Mouse (Mus musculus): ENCODE results near the gene Nrxn2. TPM values are rescaled to one million over a fixed set of nuclear protein-coding genes. Genes with fewer than 3 reads are reported as not detected.
A peak's percentile ranks its signal among the peaks of the same experiment; 100 is the strongest.

The Nrxn2 gene
- total RNA-seq, 4 experiments from 2014 or later: 3.3 to 6.8 (median 4.1) TPM

- no peak for DNase-seq (ENCODE audit: low spot score)
Observed at GRCm38 (mm10) chr19:6416894-6417761, 1.4 kb upstream of the Nrxn2 start.

- no peak for DNase-seq (ENCODE audit: low spot score)
Observed at GRCm38 (mm10) chr19:6418984-6419692, 607 bp downstream of the Nrxn2 start.

GRCm38 (mm10) chr19:6419805-6420310 lies 1.3 kb downstream of the Nrxn2 start:
- no peak for DNase-seq (ENCODE audit: low spot score)

DNA sequence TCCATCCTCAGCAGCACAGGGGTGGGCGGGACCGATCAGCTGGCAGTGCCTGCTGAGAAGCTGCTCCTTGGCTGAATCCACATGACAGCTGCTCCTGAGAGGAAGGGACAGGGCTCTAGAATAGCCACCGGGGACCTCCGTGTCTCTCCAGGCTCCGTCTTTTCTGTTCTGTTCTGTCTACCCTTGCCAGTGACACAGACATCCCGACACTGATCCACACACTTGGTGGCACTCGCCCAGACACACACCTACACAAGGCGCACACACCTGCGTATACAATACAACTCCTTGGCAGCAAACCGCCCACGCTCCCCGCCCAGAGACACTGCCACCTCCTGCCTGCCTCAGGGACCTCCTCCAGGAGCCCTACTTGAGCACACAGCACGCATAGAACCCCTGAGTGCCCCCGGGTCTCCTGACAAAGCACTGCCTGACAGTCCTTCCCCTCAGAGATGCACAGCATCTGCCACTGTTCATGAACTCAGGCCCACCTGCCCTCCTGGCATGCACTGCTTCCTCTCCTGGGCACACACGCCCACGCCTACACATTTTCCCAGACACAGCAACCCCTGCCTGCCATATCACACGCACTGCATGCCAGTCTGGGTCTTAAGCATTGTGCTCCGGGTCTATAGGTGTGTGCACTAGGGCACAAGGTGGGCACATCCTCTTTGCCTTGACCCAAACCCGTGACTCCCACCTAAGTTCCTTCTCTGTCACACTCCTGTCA lies 2.1 kb downstream of the Nrxn2 start:
- no peak for DNase-seq (ENCODE audit: low spot score)

DNA sequence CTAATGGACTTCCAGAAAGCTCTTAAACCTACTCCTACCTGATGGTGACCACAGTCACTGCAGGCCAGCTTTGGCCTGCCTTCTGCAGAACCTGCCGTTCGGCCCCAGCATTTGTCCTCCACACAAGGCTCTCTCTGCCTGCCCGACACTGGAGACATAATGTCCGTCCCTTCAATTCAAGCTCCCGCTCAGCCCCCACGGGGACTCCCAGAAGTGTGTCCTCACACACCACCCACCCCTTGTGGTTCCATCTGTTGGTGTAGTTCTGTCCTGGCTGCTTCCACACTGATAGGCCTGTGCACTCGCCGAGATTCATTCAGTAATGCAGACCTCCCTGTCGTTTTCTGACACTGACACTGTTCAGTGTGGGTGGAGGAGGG lies 2.7 kb downstream of the Nrxn2 start:
- no peak for DNase-seq (ENCODE audit: low spot score)

- DNase-seq (ENCODE audit: low spot score): no peak
Observed at GRCm38 (mm10) chr19:6422014-6422413, 3.5 kb downstream of the Nrxn2 start.

GRCm38 (mm10) chr19:6423241-6423640 lies 4.7 kb downstream of the Nrxn2 start:
- DNase-seq (ENCODE audit: low spot score): no peak

GRCm38 (mm10) chr19:6424137-6424881 lies 5.8 kb downstream of the Nrxn2 start:
- DNase-seq (ENCODE audit: low spot score): no peak

DNA sequence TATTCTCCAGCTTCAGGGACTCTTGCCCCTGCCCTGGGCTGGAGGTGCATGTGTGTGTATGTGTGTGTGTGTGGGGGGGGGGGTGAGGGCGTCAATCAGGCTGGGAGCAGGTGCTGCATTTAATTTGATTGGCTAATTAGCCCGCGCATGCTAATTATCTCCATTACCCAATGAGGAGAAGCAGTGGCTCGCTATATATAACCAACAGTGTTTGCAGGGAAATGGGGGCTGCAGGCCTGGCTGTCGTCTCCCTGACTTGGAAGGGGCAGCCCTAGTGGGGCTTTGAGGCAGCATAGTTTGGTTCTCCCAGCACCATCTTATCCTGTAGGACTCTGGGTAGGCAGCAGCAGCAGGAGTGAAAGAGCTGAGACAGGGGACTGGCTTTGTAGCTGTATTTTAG lies 7.1 kb downstream of the Nrxn2 start:
- DNase-seq (ENCODE audit: low spot score): no peak

DNA sequence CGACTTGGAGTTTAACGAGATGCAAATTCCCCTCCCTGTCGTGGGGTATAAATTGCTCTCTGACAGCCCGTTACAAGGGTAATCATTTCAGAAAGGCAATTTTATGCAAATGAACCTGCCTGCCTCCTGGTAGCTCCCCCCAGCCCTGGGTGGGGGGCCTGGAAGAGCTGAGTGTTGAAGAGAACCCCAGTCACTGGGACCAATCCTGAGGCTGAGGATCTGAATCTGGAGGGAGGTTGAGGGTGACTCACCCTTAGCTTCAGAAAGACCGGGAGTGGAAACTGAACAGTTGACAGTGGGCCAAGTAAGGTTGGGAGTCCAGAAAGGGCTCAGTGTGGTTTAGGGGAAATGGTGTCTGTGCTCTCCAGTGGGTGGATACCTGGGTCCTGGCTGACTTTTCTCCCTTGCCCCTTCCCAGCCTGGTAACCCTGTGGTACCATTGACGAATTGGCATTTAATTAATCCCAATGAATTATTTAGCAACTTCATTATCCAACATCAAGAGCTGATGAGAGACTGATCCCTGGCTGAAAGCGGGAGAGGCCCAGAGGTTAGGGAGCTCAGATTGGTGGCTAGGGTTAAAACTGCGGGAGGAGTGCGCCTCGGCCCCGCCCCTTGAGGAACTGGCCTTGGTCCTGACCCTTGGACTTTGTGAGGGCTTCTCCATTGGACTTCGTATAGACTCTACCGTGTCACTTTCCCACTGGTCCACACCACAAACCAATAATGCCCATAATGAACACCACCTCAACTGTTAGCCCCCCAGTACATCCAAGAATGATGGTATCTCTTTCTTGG lies 8.4 kb downstream of the Nrxn2 start:
- DNase-seq (ENCODE audit: low spot score): no peak

- no peak for DNase-seq (ENCODE audit: low spot score)
Observed at GRCm38 (mm10) chr19:6427653-6428434, 9.3 kb downstream of the Nrxn2 start.

DNA sequence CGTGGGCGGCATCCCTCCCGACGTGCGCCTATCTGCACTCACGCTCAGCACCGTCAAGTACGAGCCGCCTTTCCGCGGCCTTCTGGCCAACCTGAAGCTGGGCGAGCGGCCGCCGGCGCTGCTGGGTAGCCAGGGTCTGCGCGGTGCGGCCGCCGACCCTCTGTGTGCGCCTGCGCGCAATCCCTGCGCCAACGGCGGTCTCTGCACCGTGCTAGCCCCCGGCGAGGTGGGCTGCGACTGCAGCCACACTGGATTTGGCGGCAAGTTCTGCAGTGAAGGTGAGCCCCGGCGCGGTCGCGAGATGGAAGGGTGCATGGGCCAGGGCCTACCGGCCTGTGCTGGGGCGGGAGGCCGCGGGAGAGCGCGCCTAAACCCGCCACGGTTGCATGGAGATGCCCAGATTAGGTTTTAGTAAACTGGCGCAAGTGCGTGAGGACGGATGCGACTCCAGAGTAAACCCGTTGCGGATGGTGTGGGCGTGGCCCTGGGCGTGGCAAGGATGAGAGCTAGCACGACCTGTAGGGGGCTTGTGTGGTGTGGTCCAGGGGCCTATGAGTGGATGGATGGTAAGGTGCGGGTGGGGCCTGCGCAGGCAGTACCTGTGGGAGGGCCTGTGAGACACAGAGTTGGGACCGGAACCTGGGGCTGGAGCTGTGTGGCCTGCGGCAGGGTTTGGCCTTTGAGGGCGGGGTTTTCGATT lies 10.1 kb downstream of the Nrxn2 start:
- no peak for DNase-seq (ENCODE audit: low spot score)

DNA sequence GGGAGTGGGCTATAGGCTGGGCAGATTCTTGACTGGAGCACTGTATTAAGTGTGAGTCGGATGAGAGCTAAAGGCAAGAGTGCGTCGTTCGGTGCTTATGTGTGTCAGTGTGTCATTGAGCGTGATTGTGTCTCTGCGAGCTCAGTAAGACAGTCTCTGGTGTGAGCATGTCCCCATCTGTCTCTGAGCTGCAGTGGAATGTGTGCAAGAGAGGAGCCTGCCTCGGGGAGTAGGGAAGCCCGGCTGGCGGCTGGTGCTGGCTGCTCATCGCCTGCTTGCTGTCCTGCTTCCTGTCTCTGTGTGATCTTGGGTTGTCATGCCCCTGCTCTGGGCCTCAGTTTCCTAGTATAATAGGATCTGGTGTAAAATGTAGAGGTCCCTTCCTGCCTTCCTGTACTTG lies 24.5 kb downstream of the Nrxn2 start:
- DNase-seq (ENCODE audit: low spot score): no peak

- DNase-seq (ENCODE audit: low spot score): no peak
Observed at GRCm38 (mm10) chr19:6445761-6446423, 27.4 kb downstream of the Nrxn2 start.

DNA sequence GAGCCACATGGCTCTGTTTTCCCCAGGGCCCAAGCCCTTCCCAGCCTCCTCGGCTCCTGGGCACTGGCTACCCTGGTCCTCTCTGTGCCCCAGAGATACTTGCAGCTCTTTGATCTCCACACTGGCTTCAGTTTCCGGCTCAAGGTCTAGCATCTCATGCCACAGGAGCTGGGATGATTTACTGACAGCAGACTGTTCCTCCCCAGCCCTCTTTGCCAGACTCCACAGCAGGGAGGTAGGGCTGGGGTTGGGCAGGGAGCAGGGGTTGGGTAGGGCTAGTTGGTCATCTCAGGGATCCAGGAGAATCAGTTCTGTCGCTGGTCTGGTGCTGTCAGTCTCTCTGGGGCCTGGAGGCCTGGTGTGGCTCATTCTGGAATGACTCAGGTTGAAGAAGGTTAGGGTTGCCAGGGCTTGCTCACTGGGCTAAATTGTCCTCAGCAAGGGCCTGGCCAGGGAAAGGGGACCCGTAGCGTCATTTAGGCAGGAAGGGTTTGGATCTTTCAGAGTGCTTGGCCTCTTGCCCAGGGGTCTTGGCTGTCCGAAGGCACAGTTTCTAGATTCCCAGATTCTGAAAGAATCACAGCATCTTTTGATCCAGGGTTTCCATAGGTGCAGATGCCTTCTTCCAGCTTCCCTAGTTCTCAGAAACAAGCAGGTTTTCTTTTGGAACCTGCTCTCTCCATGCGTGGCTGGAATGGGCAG lies 28.4 kb downstream of the Nrxn2 start:
- DNase-seq (ENCODE audit: low spot score): no peak

DNA sequence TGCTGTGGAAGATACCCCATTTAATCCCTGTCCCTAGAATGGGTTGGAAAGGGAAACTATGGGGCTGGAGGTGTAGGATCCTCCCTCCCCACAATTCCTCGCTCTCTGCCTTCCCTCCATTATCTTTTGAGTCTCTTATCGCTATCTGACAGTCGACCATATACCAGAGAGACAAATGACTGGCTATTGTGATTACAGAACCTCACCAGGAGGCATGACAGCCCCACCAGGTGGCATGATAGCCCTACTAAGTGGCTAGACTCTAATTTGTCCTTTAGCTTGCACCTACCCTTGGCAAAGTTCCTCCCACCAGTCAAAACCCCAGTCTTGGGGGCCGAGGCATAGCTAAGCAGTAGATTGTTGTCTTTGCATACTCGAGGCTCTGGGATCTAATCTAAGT lies 30.2 kb downstream of the Nrxn2 start:
- DNase-seq (ENCODE audit: low spot score): no peak

GRCm38 (mm10) chr19:6449841-6450240 lies 31.3 kb downstream of the Nrxn2 start:
- DNase-seq (ENCODE audit: low spot score): no peak

GRCm38 (mm10) chr19:6452030-6452494 lies 33.5 kb downstream of the Nrxn2 start:
- peak; percentile 83 for DNase-seq (ENCODE audit: low spot score)

Data from heart, adult 8-10 months (tissue).